Mouse (Mus musculus) CH12.LX (cell line): ENCODE results near the gene Gpr176. TPM values are rescaled to one million over a fixed set of nuclear protein-coding genes. Genes with fewer than 3 reads are reported as not detected.
A peak's percentile ranks its signal among the peaks of the same experiment; 100 is the strongest.

ENCODE experiments used
- DNase-seq: peaks from one replicate; pipeline ENCODE4 v3.0.0-alpha.2; 2013; ENCODE audit errors: extremely low read depth
- H3K27ac ChIP-seq: 2 replicates; pipeline ENCODE4 v1.5.1; 2012; ENCODE audit warnings: low read depth, mild to moderate bottlenecking, control low read depth, moderate library complexity; ENCODE audit not compliant: insufficient read depth
- H3K27me3 ChIP-seq: replicated peaks from 2 replicates; pipeline ENCODE3; 2012; ENCODE audit warnings: inconsistent platforms
- H3K36me3 ChIP-seq, 2 experiments: replicated peaks in 1 of 2; 2 replicates each; pipeline versions ENCODE3 to v1.6.1; 2012; ENCODE audit warnings: inconsistent platforms in 1 of 2, low read length in 1 of 2, mild to moderate bottlenecking in 1 of 2, mixed read lengths in 1 of 2, moderate library complexity in 1 of 2; ENCODE audit not compliant: control insufficient read depth in 1 of 2, insufficient read depth in 1 of 2
- H3K4me1 ChIP-seq, 2 experiments: 2 replicates each; pipeline ENCODE4 v1.6.1; 2012; ENCODE audit warnings: inconsistent platforms in 1 of 2, moderate library complexity in 1 of 2; ENCODE audit not compliant: insufficient read depth in 2 of 2, control insufficient read depth in 1 of 2
- H3K4me2 ChIP-seq: 2 replicates; pipeline ENCODE4 v1.6.1; 2012; ENCODE audit warnings: low read depth, mild to moderate bottlenecking, control low read depth; ENCODE audit not compliant: poor library complexity, insufficient read depth, severe bottlenecking
- H3K4me3 ChIP-seq, 3 experiments: fragments of 150-350 bp in 1 of 3; sonication (generic) in 1 of 3; replicated peaks in 1 of 3; 2 replicates each; pipeline versions ENCODE3 to v1.5.1; 2011 to 2012; ENCODE audit warnings: low read depth in 2 of 3, low read length in 2 of 3, mild to moderate bottlenecking in 2 of 3, moderate library complexity in 2 of 3, control low read depth in 1 of 3, improper control_type of control experiment in 1 of 3, inconsistent platforms in 1 of 3, mixed read lengths in 1 of 3; ENCODE audit not compliant: poor library complexity in 1 of 3
- H3K79me2 ChIP-seq: replicated peaks from 2 replicates; pipeline ENCODE4 v1.6.1; 2012; ENCODE audit warnings: mild to moderate bottlenecking, moderate library complexity; ENCODE audit not compliant: control insufficient read depth, poor library complexity, insufficient read depth, severe bottlenecking; ENCODE audit errors: extremely low read depth
- H3K9ac ChIP-seq: 2 replicates; pipeline ENCODE4 v1.6.1; 2012; ENCODE audit warnings: low read depth, mild to moderate bottlenecking, control low read depth, moderate library complexity; ENCODE audit not compliant: insufficient read depth
- H3K9me3 ChIP-seq: replicated peaks from 2 replicates; pipeline ENCODE3; 2012; ENCODE audit warnings: low read length, inconsistent platforms, mixed read lengths
- CTCF ChIP-seq, 2 experiments: IDR thresholded peaks in 1 of 2; conservative IDR thresholded peaks in 1 of 2; 2 replicates each; pipeline ENCODE4 v1.5.1; 2011 to 2012; ENCODE audit warnings: low read depth in 2 of 2, low read length in 2 of 2, improper control_type of control experiment in 1 of 2, inconsistent platforms in 1 of 2, mild to moderate bottlenecking in 1 of 2, moderate library complexity in 1 of 2
- ELF1 ChIP-seq: IDR thresholded peaks from 2 replicates; pipeline ENCODE4 v1.6.1; 2014; ENCODE audit warnings: low read depth, mild to moderate bottlenecking, inconsistent platforms, low read length, improper control_type of control experiment
- EP300 ChIP-seq: IDR thresholded peaks from 2 replicates; pipeline ENCODE4 v1.6.1; 2011; ENCODE audit warnings: low read length, improper control_type of control experiment
- HCFC1 ChIP-seq: IDR thresholded peaks from 2 replicates; pipeline ENCODE4 v1.6.1; 2012; ENCODE audit warnings: low read depth, mild to moderate bottlenecking, inconsistent platforms, low read length, improper control_type of control experiment
- IRF4 ChIP-seq: IDR thresholded peaks from 2 replicates; pipeline ENCODE4 v1.6.1; 2014; ENCODE audit warnings: low read depth, mild to moderate bottlenecking, inconsistent platforms, low read length, improper control_type of control experiment
- JUN ChIP-seq: IDR thresholded peaks from 2 replicates; pipeline ENCODE4 v1.6.1; 2011; ENCODE audit warnings: low read depth, mild to moderate bottlenecking, low read length, improper control_type of control experiment, moderate library complexity; ENCODE audit not compliant: insufficient read depth
- KAT2A ChIP-seq: IDR thresholded peaks from 2 replicates; pipeline ENCODE4 v1.6.1; 2012; ENCODE audit warnings: low read length, improper control_type of control experiment, inconsistent platforms; ENCODE audit not compliant: insufficient replicate concordance
- MAZ ChIP-seq: IDR thresholded peaks from 2 replicates; pipeline ENCODE4 v1.6.1; 2012; ENCODE audit warnings: low read depth, mild to moderate bottlenecking, inconsistent platforms, low read length, improper control_type of control experiment, moderate library complexity
- NELFE ChIP-seq: IDR thresholded peaks from 2 replicates; pipeline ENCODE4 v1.6.1; 2011; ENCODE audit warnings: low read depth, low read length, improper control_type of control experiment
- NRF1 ChIP-seq: IDR thresholded peaks from 2 replicates; pipeline ENCODE4 v1.6.1; 2014; ENCODE audit warnings: low read depth, mild to moderate bottlenecking, inconsistent platforms, low read length, improper control_type of control experiment, moderate library complexity
- PAX5 ChIP-seq: IDR thresholded peaks from 2 replicates; pipeline ENCODE4 v1.6.1; 2012; ENCODE audit warnings: low read length, inconsistent platforms, mixed read lengths
- POLR2AphosphoS2 ChIP-seq: IDR thresholded peaks from 2 replicates; pipeline ENCODE4 v1.6.1; 2011; ENCODE audit warnings: low read depth, low read length, improper control_type of control experiment
- RAD21 ChIP-seq: IDR thresholded peaks from 2 replicates; pipeline ENCODE4 v1.6.1; 2011; ENCODE audit warnings: low read depth, mild to moderate bottlenecking, low read length, improper control_type of control experiment, moderate library complexity
- SIN3A ChIP-seq: IDR thresholded peaks from 2 replicates; pipeline ENCODE4 v1.6.1; 2012; ENCODE audit warnings: low read length, improper control_type of control experiment, inconsistent platforms
- SMC3 ChIP-seq: IDR thresholded peaks from 2 replicates; pipeline ENCODE4 v1.6.1; 2011; ENCODE audit warnings: low read depth, low read length, improper control_type of control experiment
- TBP ChIP-seq: conservative IDR thresholded peaks from 2 replicates; pipeline ENCODE4 v1.6.1; 2011; ENCODE audit warnings: low read depth, low read length, improper control_type of control experiment
- TCF12 ChIP-seq: IDR thresholded peaks from 2 replicates; pipeline ENCODE4 v1.6.1; 2014; ENCODE audit warnings: low read depth, mild to moderate bottlenecking, inconsistent platforms, low read length, improper control_type of control experiment
- UBTF ChIP-seq: IDR thresholded peaks from 2 replicates; pipeline ENCODE4 v1.6.1; 2012; ENCODE audit warnings: low read depth, mild to moderate bottlenecking, inconsistent platforms, low read length, improper control_type of control experiment, moderate library complexity
- USF2 ChIP-seq: conservative IDR thresholded peaks from 2 replicates; pipeline ENCODE4 v1.6.1; 2011; ENCODE audit warnings: low read depth, low read length, improper control_type of control experiment
- ZC3H11A ChIP-seq: IDR thresholded peaks from 2 replicates; pipeline ENCODE4 v1.6.1; 2012; ENCODE audit warnings: low read depth, mild to moderate bottlenecking, inconsistent platforms, low read length, improper control_type of control experiment
- ZNF384 ChIP-seq: IDR thresholded peaks from 2 replicates; pipeline ENCODE4 v1.6.1; 2012; ENCODE audit warnings: low read depth, low read length, improper control_type of control experiment, inconsistent platforms
- dilution Hi-C: fragments of 300-500 bp; cut with MboI; formaldehyde crosslinking; loops from 2 replicates; pipeline ENCODE4 v1.14.3; 2020; ENCODE audit warnings: low sequenced_read_pairs; ENCODE audit not compliant: extremely low pct_unique_long_range_greater_than_20kb, extremely low pct_ligation_motif_present
- in situ Hi-C: fragments of 300-500 bp; cut with MboI; formaldehyde crosslinking; loops from 3 replicates; pipeline ENCODE4 v1.14.3; 2019; ENCODE audit warnings: low sequenced_read_pairs, low pct_ligation_motif_present, low pct_unique_long_range_greater_than_20kb, mixed read lengths
- polyA plus RNA-seq: library from polyadenylated mRNA; unstranded; fragments of >175 nt; gene quantifications from 2 replicates; pipeline ENCODE4 v1.2.1, GENCODE M21; 2012; ENCODE audit warnings: low read depth; ENCODE audit not compliant: insufficient read length
- total RNA-seq, 2 experiments: library from RNA; depleted of rRNA; stranded (reverse); fragments of 300-350 nt in 1 of 2; fragments of >200 nt in 1 of 2; gene quantifications; 2 replicates each; pipeline ENCODE4 v1.2.3; 2012 to 2014

The Gpr176 gene
- total and polyA plus RNA-seq, 3 experiments: not detected

- H3K4me3 ChIP-seq: no peak overlapping the region
- no peaks in the 10 kb centered on the region for H3K79me2 ChIP-seq
- no peaks in the 10 kb centered on the region for H3K9me3 ChIP-seq
- TF ChIP-seq USF2 (no peak), IRF4 (peak; percentile 12; the same call in 1 of the 2 replicates), SMC3 (peak; percentile 49), EP300 (no peak), RAD21 (peak; percentile 58), CTCF (conservative IDR thresholded peaks at IDR 0.05 in 1 of 2, IDR thresholded peaks at IDR 0.05 in 1 of 2; ENCODE audit: low read depth in 2 of 2, low read length in 2 of 2) (peak in 1 of 2 experiments; percentile 59; a peak in 2 of 4 replicates)
- TF ChIP-seq, all 38 proteins: peak for 4
- Histone ChIP-seq H3K36me3 (no peaks in the 10 kb centered on the region), H3K9ac (no peak overlapping the region), H3K4me1 (peaks cover 0 to 9% of the 10 kb centered on the region in 2 experiments; a peak in 2 of 4 replicates), H3K27me3 (no peaks in the 10 kb centered on the region), H3K4me2 (no peak overlapping the region), H3K27ac (no peak overlapping the region)
- dilution Hi-C loops: no loop called here
- in situ Hi-C loops: no loop called here
- DNase-seq: no peak
These were observed 50.6 kb downstream of the Gpr176 start for GRCm38 (mm10) chr2:118322663-118323062.

DNA sequence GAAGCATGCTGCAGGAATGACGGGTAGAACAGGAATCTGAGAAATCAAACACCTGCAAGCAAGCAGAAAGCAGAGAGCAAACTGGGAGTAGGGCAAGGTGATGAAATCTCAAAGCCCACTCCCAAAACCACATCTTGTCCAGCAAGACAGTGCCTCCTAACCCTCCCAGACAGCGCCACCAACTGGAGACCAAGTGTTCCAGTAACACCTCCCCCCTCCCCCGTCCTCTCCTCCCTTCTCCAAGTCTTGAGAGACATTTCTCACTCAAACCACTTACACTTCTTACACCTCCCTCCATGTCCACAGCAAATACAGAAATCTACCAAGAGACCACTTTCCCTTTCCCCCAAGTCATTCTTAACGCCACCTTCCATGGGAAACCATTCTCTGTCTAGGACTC is 51.4 kb downstream of the Gpr176 start:
- in situ Hi-C loops (no loop called here), dilution Hi-C loops (no loop called here)
- no peak for DNase-seq

GRCm38 (mm10) chr2:118321094-118321493 is 52.1 kb downstream of the Gpr176 start:
- no peaks in the 10 kb centered on the region for H3K79me2 ChIP-seq
- no peak for TF ChIP-seq NELFE
- no peak for TF ChIP-seq KAT2A
- no peak for TF ChIP-seq PAX5
- TF ChIP-seq CTCF (conservative IDR thresholded peaks at IDR 0.05 in 1 of 2, IDR thresholded peaks at IDR 0.05 in 1 of 2; ENCODE audit: low read depth in 2 of 2, low read length in 2 of 2): no peak
- no peak for TF ChIP-seq NRF1
- TF ChIP-seq RAD21: no peak
- no peak for TF ChIP-seq MAZ
- no peak for TF ChIP-seq ZC3H11A
- no peak for TF ChIP-seq HCFC1
- TF ChIP-seq SIN3A: no peak
- no peak for TF ChIP-seq JUN
- no peak for TF ChIP-seq TCF12
- no peak for TF ChIP-seq TBP
- TF ChIP-seq POLR2AphosphoS2: no peak
- no peak for TF ChIP-seq EP300
- no peak for TF ChIP-seq ZNF384
- no peak overlapping the region for H3K4me2 ChIP-seq
- no peak overlapping the region for H3K27ac ChIP-seq
- DNase-seq: no peak
- H3K27me3 ChIP-seq: no peaks in the 10 kb centered on the region
- H3K9ac ChIP-seq: no peak overlapping the region
- H3K36me3 ChIP-seq: no peaks in the 10 kb centered on the region
- no peaks in the 10 kb centered on the region for H3K9me3 ChIP-seq
- peaks cover 0 to 20% of the 10 kb centered on the region in 2 experiments; a peak in 2 of 4 replicates for H3K4me1 ChIP-seq
- dilution Hi-C loops: no loop called here
- no peak overlapping the region for H3K4me3 ChIP-seq
- in situ Hi-C loops: no loop called here

More for the DNA sequence above, 51.4 kb downstream of the Gpr176 start:
- Histone ChIP-seq H3K4me3 (no peak overlapping the region), H3K27me3 (no peaks in the 10 kb centered on the region), H3K79me2 (no peaks in the 10 kb centered on the region), H3K4me1 (peaks cover 0 to 13% of the 10 kb centered on the region in 2 experiments; a peak in 2 of 4 replicates), H3K9ac (no peak overlapping the region), H3K36me3 (no peaks in the 10 kb centered on the region), H3K27ac (no peak overlapping the region), H3K9me3 (no peaks in the 10 kb centered on the region), H3K4me2 (no peak overlapping the region)
- TF ChIP-seq ELF1 (no peak), CTCF (conservative IDR thresholded peaks at IDR 0.05 in 1 of 2, IDR thresholded peaks at IDR 0.05 in 1 of 2; ENCODE audit: low read depth in 2 of 2, low read length in 2 of 2) (peak in 1 of 2 experiments; percentile 18; a peak in 1 of 4 replicates), UBTF (no peak)
